23 mouse cellular contexts compared by ENCODE assay signal in genomic region chr17:41512041-41512440, GRCm38 (mm10).
DNase-seq lines count a peak whose midpoint lies in the region; ATAC-seq and TF ChIP-seq lines count a peak whose summit lies in the region.
"Had no signal": no experiment of that assay in that cellular context is flagged by ENCODE, and none has a peak within 500 bp of the region (broad histone marks: within the 10 kb centered on the region; RNA-seq: fewer than 3 reads in every experiment).

No protein-coding gene starts in this region.

- no peak overlapping the region for H3K4me3 ChIP-seq in lung, postnatal 0 days (ENCODE audit: low read depth, low read length)
- no peak overlapping the region for H3K4me3 ChIP-seq in intestine, postnatal 0 days (ENCODE audit: low read depth, low read length)
- H3K4me3 ChIP-seq: heart, adult 2 months; heart, embryonic 13.5 days; layer of hippocampus, adult 2 months; limb, embryonic 12.5 days; liver, embryonic 12.5 days; lung, embryonic 15.5 days; megakaryocyte, embryonic 14.5 days; neural tube, embryonic 12.5 days had no signal

- TF ChIP-seq EP300 in lung, postnatal 0 days (IDR thresholded peaks at IDR 0.05): no peak

- no peaks in the 10 kb centered on the region for H3K4me1 ChIP-seq in lung, postnatal 0 days (ENCODE audit: insufficient read depth, low read depth, low read length)
- no peaks in the 10 kb centered on the region for H3K4me1 ChIP-seq in intestine, postnatal 0 days (replicated peaks; ENCODE audit: control insufficient read depth, insufficient read depth, low read length)
- H3K4me1 ChIP-seq: heart, embryonic 13.5 days; limb, embryonic 12.5 days; liver, embryonic 12.5 days; lung, embryonic 15.5 days; megakaryocyte, embryonic 14.5 days; neural tube, embryonic 12.5 days had no signal

- ATAC-seq in cerebellum, adult (ENCODE audit: insufficient number of reproducible peaks, low FRiP score, low TSS enrichment): no peak
- no peak for ATAC-seq in lung, postnatal 0 days
- no peak for ATAC-seq in intestine, postnatal 0 days
- ATAC-seq: liver, embryonic 12.5 days had no signal

- TF ChIP-seq POLR2A in brain, embryonic 14.5 days (IDR thresholded peaks at IDR 0.05; ENCODE audit: borderline replicate concordance, extremely low read depth, insufficient read depth, insufficient read length, poor library complexity, severe bottlenecking): no peak

- no peak overlapping the region for H3K4me2 ChIP-seq in lung, postnatal 0 days (replicated peaks; ENCODE audit: low read depth, low read length)
- no peak overlapping the region for H3K4me2 ChIP-seq in intestine, postnatal 0 days (replicated peaks; ENCODE audit: low read depth)
- H3K4me2 ChIP-seq: heart, embryonic 13.5 days; limb, embryonic 12.5 days; liver, embryonic 12.5 days; lung, embryonic 15.5 days; neural tube, embryonic 12.5 days had no signal

- H3K9ac ChIP-seq in lung, postnatal 0 days (replicated peaks; ENCODE audit: low read depth): no peak overlapping the region
- no peak overlapping the region for H3K9ac ChIP-seq in intestine, postnatal 0 days (ENCODE audit: low read depth, low read length)
- H3K9ac ChIP-seq: heart, embryonic 13.5 days; limb, embryonic 12.5 days; liver, embryonic 12.5 days; lung, embryonic 15.5 days; neural tube, embryonic 12.5 days had no signal

- TF ChIP-seq CTCF in lung, postnatal 0 days (IDR thresholded peaks at IDR 0.05): no peak
- TF ChIP-seq CTCF in brain, embryonic 14.5 days (IDR thresholded peaks at IDR 0.05; ENCODE audit: borderline replicate concordance, extremely low read depth, insufficient read depth, insufficient read length): no peak
- TF ChIP-seq CTCF in intestine, postnatal 0 days (IDR thresholded peaks at IDR 0.05; ENCODE audit: low read depth): no peak

- H3K36me3 ChIP-seq in lung, postnatal 0 days (ENCODE audit: insufficient read depth, low read length): no peaks in the 10 kb centered on the region
- H3K36me3 ChIP-seq in intestine, postnatal 0 days (ENCODE audit: control insufficient read depth, insufficient read depth): no peaks in the 10 kb centered on the region
- H3K36me3 ChIP-seq: heart, embryonic 13.5 days; limb, embryonic 12.5 days; liver, embryonic 12.5 days; lung, embryonic 15.5 days; neural tube, embryonic 12.5 days had no signal

- DNase-seq in cerebellum, postnatal 14 days: peak; percentile 59 to 81
- peak; percentile 16 for DNase-seq in lung, postnatal 0 days (ENCODE audit: low spot score)
- no peak for DNase-seq in lung, postnatal 4 days
- peak; percentile 8 for DNase-seq in brain, embryonic 14.5 days (ENCODE audit: low read depth)
- peak; percentile 11 for DNase-seq in retina, postnatal 1 day
- no peak for DNase-seq in right cerebral cortex, postnatal 4 days
- DNase-seq: adrenal gland, postnatal 36 days; cerebellum, adult 8-10 months; gastrocnemius, postnatal 36 days; heart, adult 2 months; heart, postnatal 14 days; kidney, adult 2 months; kidney, postnatal 14 days; midbrain, embryonic 14.5 days had no signal

- no peaks in the 10 kb centered on the region for H3K9me3 ChIP-seq in lung, postnatal 0 days (ENCODE audit: low read length)
- no peaks in the 10 kb centered on the region for H3K9me3 ChIP-seq in intestine, postnatal 0 days (ENCODE audit: control insufficient read depth)
- H3K9me3 ChIP-seq: heart, embryonic 13.5 days; limb, embryonic 12.5 days; liver, embryonic 12.5 days; lung, embryonic 15.5 days; megakaryocyte, embryonic 14.5 days; neural tube, embryonic 12.5 days had no signal

- no peaks in the 10 kb centered on the region for H3K27me3 ChIP-seq in lung, postnatal 0 days (replicated peaks; ENCODE audit: insufficient read depth, low read length)
- H3K27me3 ChIP-seq in intestine, postnatal 0 days (replicated peaks; ENCODE audit: control insufficient read depth, insufficient read depth, low read length): no peaks in the 10 kb centered on the region
- H3K27me3 ChIP-seq: heart, embryonic 13.5 days; limb, embryonic 12.5 days; liver, embryonic 12.5 days; lung, embryonic 15.5 days; megakaryocyte, embryonic 14.5 days; neural tube, embryonic 12.5 days had no signal

- H3K27ac ChIP-seq in lung, postnatal 0 days (ENCODE audit: low read length): no peak overlapping the region
- H3K27ac ChIP-seq in intestine, postnatal 0 days (ENCODE audit: low read depth, low read length): no peak overlapping the region
- H3K27ac ChIP-seq: heart, adult 2 months; heart, embryonic 13.5 days; layer of hippocampus, adult 2 months; limb, embryonic 12.5 days; liver, embryonic 12.5 days; lung, embryonic 15.5 days; neural tube, embryonic 12.5 days had no signal

Comparison
In these comparisons a context has a peak if more than half of its experiments do, and no peak if none do; other contexts are left out.
1. DNase-seq: peak in cerebellum, postnatal 14 days (2 of 2), lung, postnatal 0 days (single experiment), brain, embryonic 14.5 days (single experiment) and retina, postnatal 1 day (single experiment); none in lung, postnatal 4 days (0 of 2) and right cerebral cortex, postnatal 4 days (single experiment).